Mouse (Mus musculus): ENCODE measurements around the gene Gm28044. TPM values are rescaled to one million over a fixed set of nuclear protein-coding genes. Genes with fewer than 3 reads are reported as not detected.

Gm28044 gene
- 0.72 and 1.5 TPM in 2 replicates for total RNA-seq (2015)
- 17.2 and 21.1 TPM in 2 replicates for total RNA-seq (2017)

DNA sequence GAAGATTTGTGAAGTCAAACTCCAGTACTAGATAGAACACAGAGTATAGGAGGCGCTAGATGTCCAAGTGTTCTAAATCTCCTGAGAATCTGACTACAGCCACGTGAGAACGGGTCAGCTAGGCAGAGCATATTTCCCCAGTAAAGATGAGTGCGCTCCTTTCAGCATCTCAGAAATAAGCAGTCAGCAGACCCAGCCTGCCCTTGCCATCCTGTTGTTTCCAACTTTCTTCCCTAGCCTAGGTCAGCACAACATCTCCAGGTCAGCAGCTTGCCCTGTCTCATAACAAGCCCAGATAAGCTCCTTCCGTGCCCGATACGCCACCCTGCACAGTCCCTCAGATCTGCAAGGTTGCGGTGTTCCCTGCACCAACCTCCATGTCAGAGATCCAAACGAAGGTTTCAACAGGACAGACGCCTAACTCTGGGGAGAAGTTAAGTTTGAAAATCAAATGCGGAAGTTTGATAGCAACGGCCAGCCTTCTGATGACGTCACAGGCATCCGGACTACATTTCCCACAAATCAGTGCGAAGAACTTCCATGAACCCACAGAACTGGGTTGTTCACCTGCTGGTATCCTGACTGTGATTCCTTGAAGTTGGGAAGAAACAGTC is at the start of gene Gm28044, which contains the start of gene Zfp953:
Gm28044 (minus strand) TSS at position 406 of the 614 bp plus-strand sequence.
Zfp953 (minus strand) TSS at position 475 of the 614 bp plus-strand sequence.
- ATAC-seq (replicated peaks; ENCODE audit: poor library complexity): peak; percentile 94

DNA sequence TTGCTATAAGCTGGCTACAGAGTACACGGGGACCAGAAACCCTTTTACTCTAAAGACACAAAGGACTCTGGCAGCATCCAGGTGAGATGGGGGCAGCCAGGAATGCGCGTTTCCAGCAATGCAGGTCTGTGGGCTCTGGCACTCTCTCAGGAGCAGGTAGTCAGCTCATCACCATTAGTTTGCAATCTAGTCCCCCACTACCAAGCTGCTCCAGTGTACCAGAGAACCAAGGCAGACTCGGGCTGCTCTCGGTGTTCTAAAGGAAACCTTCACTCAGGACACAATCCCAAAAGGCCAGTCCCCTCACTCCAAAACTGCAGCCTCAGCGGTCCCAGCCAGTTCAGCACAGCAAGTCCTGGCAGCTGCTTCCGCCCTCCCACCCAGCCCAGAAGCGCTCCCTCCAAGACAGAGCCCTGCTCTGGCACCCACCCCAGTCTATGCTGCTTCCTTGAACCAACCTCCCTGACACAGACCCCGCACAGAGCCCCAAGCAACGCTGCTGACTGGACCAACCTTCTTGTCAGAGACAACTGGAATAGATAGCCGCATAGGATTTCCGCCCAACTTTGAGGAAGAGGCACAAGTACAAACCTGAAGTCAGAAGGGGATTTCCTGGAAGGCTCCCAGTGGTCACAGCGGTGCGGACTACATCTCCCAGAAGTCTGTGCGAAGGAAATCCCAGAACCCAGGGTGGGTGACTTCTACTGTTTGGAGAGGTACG is 39.0 kb upstream of the Gm28044 start, which contains the start of gene Zfp429:
Zfp429 (minus strand) TSS at position 637 of the 721 bp plus-strand sequence.
- ATAC-seq (replicated peaks; ENCODE audit: poor library complexity): peak; percentile 98

DNA sequence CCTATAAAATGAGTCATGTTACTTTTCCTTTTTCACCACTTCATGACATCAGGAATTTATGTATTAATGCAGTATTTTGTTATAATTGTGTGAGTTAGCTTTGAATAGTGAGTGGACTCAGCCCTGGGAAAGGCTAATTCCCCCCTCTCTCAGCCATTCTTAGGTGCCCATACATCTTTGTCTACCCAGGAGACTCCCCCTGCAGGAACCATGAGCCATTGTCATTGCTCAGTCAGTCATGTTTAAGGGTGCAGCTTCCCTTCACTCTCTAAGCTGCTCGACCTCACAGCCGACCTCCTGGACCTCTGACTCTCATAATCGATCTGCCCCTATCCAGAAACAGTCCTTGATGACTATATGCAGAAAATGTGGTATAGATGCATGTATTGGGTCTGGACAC is 15.9 kb upstream of the Gm28044 start:
- peak; percentile 71 for ATAC-seq (replicated peaks; ENCODE audit: poor library complexity)

DNA sequence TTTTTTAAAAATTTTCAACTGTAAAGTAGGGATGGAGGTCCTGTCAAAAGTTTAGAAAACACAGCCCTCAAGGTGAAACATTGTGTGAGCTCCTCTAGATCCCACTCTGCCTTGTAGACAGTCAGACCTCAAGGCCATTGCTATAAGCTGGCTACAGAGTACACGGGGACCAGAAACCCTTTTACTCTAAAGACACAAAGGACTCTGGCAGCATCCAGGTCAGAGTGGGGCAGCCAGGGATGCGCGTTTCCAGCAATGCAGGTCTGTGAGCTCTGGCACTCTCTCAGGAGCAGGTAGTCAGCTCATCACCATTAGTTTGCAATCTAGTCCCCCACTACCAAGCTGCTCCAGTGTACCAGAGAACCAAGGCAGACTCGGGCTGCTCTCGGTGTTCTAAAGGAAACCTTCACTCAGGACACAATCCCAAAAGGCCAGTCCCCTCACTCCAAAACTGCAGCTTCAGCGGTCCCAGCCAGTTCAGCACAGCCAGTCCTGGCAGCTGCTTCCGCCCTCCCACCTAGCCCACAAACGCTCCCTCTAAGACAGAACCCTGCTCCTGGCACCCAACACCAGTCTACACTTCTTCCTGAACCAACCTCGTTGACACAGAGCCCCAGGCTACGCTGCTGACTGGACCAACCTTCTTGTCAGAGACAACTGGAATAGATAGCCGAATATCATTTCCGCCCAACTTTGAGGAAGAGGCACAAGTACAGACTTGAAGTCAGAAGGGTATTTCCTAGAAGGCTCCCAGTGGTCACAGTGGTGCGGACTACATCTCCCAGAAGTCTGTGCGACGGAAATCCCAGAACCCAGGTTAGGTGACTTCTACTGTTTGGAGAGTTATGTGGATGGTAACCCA is 14.9 kb upstream of the Gm28044 start, which contains the start of the genes Gm28041 and Zfp456:
Gm28041 (minus strand) TSS at position 684 of the 862 bp plus-strand sequence.
Zfp456 (minus strand) TSS at position 761 of the 862 bp plus-strand sequence.
- peak; percentile 92 for ATAC-seq (replicated peaks; ENCODE audit: poor library complexity)

DNA sequence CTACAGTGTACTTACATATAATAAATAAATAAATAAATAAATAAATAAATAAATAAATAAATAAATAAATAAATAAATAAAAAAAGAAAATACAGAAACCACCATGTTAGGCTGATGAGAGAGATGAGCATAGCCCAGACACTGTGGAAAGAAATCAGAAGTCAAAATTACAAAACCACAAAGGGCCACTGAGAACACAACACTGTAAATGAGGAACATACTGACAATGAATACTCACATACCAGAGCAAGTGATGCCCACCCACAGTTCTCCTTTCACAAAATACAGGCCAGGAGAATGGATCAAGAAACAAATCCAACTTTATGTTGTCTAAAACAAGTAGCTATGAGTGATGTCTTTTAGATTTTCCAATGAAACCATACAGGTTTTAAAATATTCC is 8.5 kb downstream of the Gm28044 start:
- ATAC-seq (replicated peaks; ENCODE audit: poor library complexity): peak; percentile 72

DNA sequence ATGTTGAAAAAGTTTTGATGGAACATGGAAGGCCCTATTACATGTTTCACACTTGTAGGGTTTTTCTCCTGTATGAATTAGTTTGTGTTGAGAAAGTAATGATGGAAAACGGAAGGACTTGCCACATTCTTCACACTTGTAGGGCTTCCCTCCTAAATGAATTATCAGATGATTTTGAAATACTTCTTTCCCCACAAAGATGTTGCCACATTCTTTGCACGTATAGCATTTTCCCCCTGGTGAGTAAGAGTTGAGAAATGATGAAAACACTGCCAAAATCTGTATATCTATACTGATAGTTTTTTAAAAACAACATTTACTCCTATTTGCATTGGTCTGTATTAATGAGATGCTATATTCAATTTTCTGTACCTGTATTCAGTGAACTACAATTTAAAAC is 16.9 kb downstream of the Gm28044 start:
- ATAC-seq (replicated peaks; ENCODE audit: poor library complexity): peak; percentile 89

DNA sequence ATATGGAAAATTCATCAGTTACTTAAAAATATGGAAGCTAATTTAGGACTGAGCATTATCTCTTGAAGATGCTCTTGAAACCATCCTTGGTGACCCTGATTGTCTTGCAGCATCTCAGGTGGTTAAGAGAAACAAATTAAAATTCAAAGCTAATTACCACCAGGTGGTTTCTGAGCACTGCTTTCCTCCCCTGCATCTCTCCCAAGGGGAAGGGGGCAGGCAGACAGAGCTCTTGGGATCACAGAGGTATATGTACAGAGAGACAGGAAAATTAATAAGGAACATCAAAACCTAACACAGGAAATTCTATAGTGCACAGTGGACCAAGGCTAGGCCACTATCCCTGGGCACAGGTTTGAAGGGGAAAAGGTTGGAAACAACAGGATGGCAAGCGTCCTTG is 27.5 kb downstream of the Gm28044 start:
- peak; percentile 15; the same call in 1 of the 2 replicates for ATAC-seq (replicated peaks; ENCODE audit: poor library complexity)

DNA sequence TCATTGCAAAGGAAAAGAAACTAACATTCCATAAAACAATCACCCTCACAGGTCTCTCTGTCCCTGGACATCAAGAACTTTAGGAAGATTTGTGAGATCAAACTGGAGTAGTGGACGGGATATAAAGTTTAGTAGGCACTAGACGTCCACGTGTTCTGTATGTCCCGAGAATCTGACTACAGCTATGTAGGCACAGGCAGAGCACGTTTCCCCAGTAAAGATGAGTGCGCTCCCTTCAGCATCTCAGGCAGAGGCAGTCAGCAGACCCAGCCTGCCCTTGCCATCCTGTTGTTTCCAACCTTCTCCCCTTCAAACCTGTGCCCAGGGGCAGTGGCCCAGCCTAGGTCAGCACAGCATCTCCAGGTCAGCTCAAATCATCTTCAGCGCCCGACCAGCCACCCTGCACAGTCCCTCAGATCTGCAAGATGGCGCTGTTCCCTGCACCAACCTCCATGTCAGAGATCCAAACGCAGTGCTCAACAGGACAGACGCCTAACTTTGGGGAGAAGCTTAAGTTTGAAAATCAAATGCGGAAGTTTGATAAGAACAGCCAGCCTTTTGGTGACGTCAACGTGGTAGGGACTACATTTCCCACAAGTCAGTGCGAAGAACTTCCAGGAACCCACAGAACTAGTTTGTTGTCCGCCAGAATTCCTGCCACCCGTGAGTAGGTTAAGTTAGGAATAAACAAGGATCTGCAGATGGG is 28.2 kb downstream of the Gm28044 start, which contains the start of gene Zfp595:
Zfp595 (minus strand) TSS at position 552 of the 706 bp plus-strand sequence.
- peak; percentile 96 for ATAC-seq (replicated peaks; ENCODE audit: poor library complexity)

DNA sequence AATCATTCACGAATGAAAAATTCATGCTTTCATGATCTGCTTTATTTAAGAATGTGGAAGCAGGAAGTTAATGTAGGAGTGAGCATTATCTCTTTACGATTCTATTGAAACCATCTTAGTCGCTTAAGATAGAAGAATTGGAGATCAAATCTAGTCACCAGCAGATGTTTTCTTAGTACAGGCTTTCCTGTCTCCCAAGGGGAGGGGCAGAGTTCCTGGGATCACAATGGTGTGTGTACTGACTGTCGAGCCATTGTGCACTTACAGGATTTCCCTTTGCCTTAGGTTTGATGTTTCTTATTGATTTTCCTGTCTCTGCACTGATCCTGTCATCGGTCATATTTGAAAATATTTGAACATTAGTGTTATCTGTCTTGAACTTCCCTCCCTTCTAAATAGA is 53.6 kb downstream of the Gm28044 start:
- ATAC-seq (replicated peaks; ENCODE audit: poor library complexity): peak; percentile 7

DNA sequence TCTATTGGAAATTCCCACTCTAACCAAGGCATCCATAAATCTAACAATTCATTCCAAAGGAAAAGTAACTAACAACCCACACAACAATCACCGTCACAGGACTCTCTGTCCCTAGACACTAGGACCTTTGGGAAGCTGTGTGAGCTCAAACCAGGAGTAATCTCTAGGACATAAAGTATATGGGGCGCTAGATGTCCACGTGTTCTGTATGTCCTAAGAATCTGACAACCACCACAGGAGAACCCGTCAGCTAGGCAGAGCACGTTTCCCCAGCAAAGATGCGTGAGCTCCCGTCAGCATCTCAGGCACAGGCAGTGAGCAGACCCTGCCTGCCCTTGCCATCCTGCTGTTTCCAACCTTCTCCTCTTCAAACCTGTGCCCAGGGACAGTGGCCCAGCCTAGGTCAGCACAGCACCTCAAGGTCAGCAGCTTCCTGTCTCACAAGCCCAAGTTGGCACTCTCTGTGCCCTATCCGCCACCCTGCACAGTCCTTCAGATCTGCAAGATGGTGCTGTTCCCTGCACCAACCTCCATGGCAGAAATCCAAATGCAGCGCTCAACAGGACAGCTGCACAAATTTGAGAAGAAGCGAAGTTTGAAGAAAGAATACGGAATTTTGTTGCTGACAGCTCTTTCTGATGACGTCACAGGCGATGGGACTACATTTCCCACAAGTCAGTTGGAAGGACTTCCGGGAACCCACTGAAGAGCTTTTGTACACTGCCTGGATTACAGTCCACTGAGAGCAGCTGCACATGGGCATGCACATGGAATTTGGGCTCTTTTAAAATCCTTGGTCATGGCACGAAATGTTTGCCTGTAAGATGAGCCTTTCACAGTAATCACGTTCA is 54.3 kb downstream of the Gm28044 start, which contains the start of gene Zfp457:
Zfp457 (minus strand) TSS at position 664 of the 851 bp plus-strand sequence.
- ATAC-seq (replicated peaks; ENCODE audit: poor library complexity): peak; percentile 97

DNA sequence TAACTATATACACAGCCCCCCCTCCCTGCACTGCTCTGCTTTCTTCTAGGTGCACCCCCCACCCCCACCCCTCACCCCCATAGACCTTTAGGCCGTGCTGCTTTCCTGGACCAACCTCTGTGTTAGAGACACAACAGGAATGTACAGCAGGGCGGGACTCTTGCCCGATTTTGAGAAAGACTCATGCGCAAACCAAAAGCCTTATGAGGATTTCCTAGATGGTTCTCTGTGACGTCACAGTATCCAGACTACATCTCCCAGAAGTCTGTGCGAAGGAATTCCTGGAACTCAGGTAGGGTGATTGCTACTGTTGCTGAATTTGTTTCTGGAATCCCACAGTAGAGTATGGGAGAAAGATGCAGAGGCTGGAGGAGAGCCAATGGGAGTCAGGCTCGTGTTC is 82.0 kb downstream of the Gm28044 start, which contains the start of gene Zfp458:
Zfp458 (minus strand) TSS at position 153 of the 400 bp plus-strand sequence.
- ATAC-seq (replicated peaks; ENCODE audit: poor library complexity): no peak

DNA sequence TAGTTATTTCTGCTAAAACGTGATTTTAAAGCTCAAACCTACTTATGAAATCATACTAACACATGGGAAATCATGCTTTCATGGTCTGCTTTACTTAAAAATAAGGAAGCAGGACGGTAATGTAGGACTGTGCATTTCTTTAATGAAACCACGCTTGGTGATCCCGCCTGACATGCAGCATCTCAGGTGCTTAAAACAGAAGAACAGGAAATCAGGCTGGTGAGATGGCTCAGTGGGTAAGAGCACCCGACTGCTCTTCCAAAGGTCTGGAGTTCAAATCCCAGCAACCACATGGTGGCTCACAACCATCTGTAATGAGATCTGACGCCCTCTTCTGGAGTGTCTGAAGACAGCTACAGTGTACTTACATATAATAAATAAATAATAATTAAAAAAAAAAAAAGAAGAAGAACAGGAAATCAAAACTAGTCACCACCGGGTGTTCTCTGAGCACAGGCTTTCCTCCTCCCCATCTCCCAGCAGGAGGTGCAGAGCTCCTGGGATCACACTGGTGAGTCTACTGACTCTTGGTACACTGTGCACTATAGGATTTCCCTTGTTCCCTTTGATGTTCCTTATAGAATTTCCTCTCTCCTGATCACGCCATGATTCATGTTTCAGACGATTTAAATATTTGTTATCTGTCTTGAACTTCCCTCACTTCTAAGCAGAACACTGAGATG is 90.8 kb downstream of the Gm28044 start:
- ATAC-seq (replicated peaks; ENCODE audit: poor library complexity): peak; percentile 46

DNA sequence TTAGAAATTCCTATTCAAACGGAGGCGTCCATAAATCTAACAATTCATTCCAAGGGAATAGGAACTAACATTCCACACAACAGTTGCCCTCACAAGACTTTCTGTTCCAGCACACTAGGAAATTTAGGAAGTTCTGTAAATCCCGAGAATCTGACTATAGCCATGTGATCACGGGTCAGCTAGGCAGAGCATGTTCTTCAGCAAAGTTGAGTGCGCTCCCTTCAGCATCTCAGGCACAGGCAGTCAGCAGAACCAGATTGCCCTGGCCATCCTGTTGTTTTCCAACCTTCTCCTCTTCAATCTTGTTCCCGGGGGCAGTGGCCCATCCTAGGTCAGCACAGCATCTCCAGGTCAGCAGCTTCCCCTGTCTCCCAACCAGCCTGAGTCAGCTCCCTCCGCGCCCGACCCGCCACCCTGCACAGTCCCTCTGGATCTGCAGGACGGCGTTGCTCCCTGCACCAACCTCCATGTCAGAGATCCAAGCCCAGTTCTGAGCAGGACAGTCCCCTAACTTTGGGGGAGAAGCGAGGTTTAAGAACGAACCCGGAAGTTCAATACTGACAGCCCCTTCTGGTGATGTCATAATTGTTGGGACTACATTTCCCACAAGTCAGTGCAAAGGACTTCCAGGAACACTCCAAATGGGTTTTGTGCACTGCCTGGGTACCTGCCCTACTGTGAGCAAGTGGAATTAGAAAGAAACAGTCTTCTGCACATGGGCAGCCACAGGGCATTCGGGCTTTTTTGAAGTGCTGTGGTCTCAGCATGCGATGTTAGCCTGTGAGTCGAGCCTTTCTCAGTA is 91.6 kb downstream of the Gm28044 start:
- ATAC-seq (replicated peaks; ENCODE audit: poor library complexity): peak; percentile 99

Other genes with a start within 250 kb of the Gm28044 start
- 1.3 and 1.6 TPM in 2 replicates for gene Rslcan18, start 244.3 kb downstream of the Gm28044 start, total RNA-seq (2015)
- 0.20 TPM in 1 of 2 replicates, not detected in the other for gene Rslcan18, start 244.3 kb downstream of the Gm28044 start, total RNA-seq (2017)
- 4.1 and 4.7 TPM in 2 replicates for gene Zfp759, start 238.9 kb downstream of the Gm28044 start, total RNA-seq (2015)
- gene Zfp759, start 238.9 kb downstream of the Gm28044 start, total RNA-seq (2017): 4.3 and 8.5 TPM in 2 replicates
- gene Rsl1, start 187.4 kb downstream of the Gm28044 start, total RNA-seq (2015): 6.4 and 8.3 TPM in 2 replicates
- gene Rsl1, start 187.4 kb downstream of the Gm28044 start, total RNA-seq (2017): 4.9 and 7.2 TPM in 2 replicates
- gene Zfp455, start 166.0 kb downstream of the Gm28044 start, total RNA-seq (2015): 2.2 and 4.7 TPM in 2 replicates
- 0.58 and 3.6 TPM in 2 replicates for gene Zfp455, start 166.0 kb downstream of the Gm28044 start, total RNA-seq (2017)
- 8.0 and 8.1 TPM in 2 replicates for gene Zfp458, start 82.1 kb downstream of the Gm28044 start, total RNA-seq (2015)
- gene Zfp458, start 82.1 kb downstream of the Gm28044 start, total RNA-seq (2017): 5.7 and 6.4 TPM in 2 replicates
- gene Zfp457, start 54.1 kb downstream of the Gm28044 start, total RNA-seq (2015): 0.24 and 0.81 TPM in 2 replicates
- 1.6 TPM in 1 of 2 replicates, not detected in the other for gene Zfp457, start 54.1 kb downstream of the Gm28044 start, total RNA-seq (2017)
- gene Zfp595, start 28.0 kb downstream of the Gm28044 start, total RNA-seq (2015): 5.7 and 8.7 TPM in 2 replicates
- gene Zfp595, start 28.0 kb downstream of the Gm28044 start, total RNA-seq (2017): 3.7 and 8.6 TPM in 2 replicates
- 10.4 and 12.6 TPM in 2 replicates for gene Zfp953, start 69 bp upstream of the Gm28044 start, total RNA-seq (2015)
- gene Zfp953, start 69 bp upstream of the Gm28044 start, total RNA-seq (2017): 7.4 and 10.9 TPM in 2 replicates
- 1.7 and 2.1 TPM in 2 replicates for gene Gm28041, start 15.2 kb upstream of the Gm28044 start, total RNA-seq (2015)
- 1.00 and 1.2 TPM in 2 replicates for gene Gm28041, start 15.2 kb upstream of the Gm28044 start, total RNA-seq (2017)
- 4.8 and 5.2 TPM in 2 replicates for gene Zfp456, start 15.3 kb upstream of the Gm28044 start, total RNA-seq (2015)
- 3.5 and 4.8 TPM in 2 replicates for gene Zfp456, start 15.3 kb upstream of the Gm28044 start, total RNA-seq (2017)
- gene Zfp429, start 39.3 kb upstream of the Gm28044 start, total RNA-seq (2015): 10.0 and 10.4 TPM in 2 replicates
- gene Zfp429, start 39.3 kb upstream of the Gm28044 start, total RNA-seq (2017): 5.2 and 10.9 TPM in 2 replicates
- gene Zfp459, start 60.9 kb upstream of the Gm28044 start, total RNA-seq (2015): 2.2 and 2.5 TPM in 2 replicates
- gene Zfp459, start 60.9 kb upstream of the Gm28044 start, total RNA-seq (2017): 0.27 and 0.67 TPM in 2 replicates
- gene Zfp874a, start 91.1 kb upstream of the Gm28044 start, total RNA-seq (2015): 7.3 and 13.1 TPM in 2 replicates
- gene Zfp874a, start 91.1 kb upstream of the Gm28044 start, total RNA-seq (2017): 10.3 and 13.5 TPM in 2 replicates
- 7.8 and 10.4 TPM in 2 replicates for gene Zfp874b, start 123.7 kb upstream of the Gm28044 start, total RNA-seq (2015)
- 5.9 and 8.1 TPM in 2 replicates for gene Zfp874b, start 123.7 kb upstream of the Gm28044 start, total RNA-seq (2017)
- 8.5 and 11.6 TPM in 2 replicates for gene Zfp58, start 140.0 kb upstream of the Gm28044 start, total RNA-seq (2015)
- gene Zfp58, start 140.0 kb upstream of the Gm28044 start, total RNA-seq (2017): 12.3 and 14.5 TPM in 2 replicates
- not detected in 2 replicates for gene Gm26965, start 165.6 kb upstream of the Gm28044 start, total RNA-seq (2015)
- not detected in 2 replicates for gene Gm26965, start 165.6 kb upstream of the Gm28044 start, total RNA-seq (2017)
- 25.4 and 25.5 TPM in 2 replicates for gene Zfp87, start 165.6 kb upstream of the Gm28044 start, total RNA-seq (2015)
- gene Zfp87, start 165.6 kb upstream of the Gm28044 start, total RNA-seq (2017): 12.9 and 22.4 TPM in 2 replicates
- gene Zfp748, start 193.3 kb upstream of the Gm28044 start, total RNA-seq (2015): 14.2 and 15.3 TPM in 2 replicates
- gene Zfp748, start 193.3 kb upstream of the Gm28044 start, total RNA-seq (2017): 11.5 and 21.2 TPM in 2 replicates
- gene Zfp729b, start 249.2 kb upstream of the Gm28044 start, total RNA-seq (2015): 14.6 and 16.7 TPM in 2 replicates
- gene Zfp729b, start 249.2 kb upstream of the Gm28044 start, total RNA-seq (2017): 14.6 and 15.4 TPM in 2 replicates